Mouse (Mus musculus): ENCODE results near the gene Fgg.

The Fgg gene

GRCm38 (mm10) chr3:83007557-83007956 is at the start of gene Fgg:
Gene Fgg, plus strand, starts transcription at chr3:83007724.
- DNase-seq (ENCODE audit: low spot score) = peak; percentile 90

- no peak for DNase-seq (ENCODE audit: low spot score)
These were observed 36.5 kb upstream of the Fgg start for GRCm38 (mm10) chr3:82971046-82971445.

- DNase-seq (ENCODE audit: low spot score) = no peak
These were observed 26.7 kb upstream of the Fgg start for GRCm38 (mm10) chr3:82980818-82981217.

- DNase-seq (ENCODE audit: low spot score) = no peak
These were observed 25.7 kb upstream of the Fgg start for GRCm38 (mm10) chr3:82981861-82982260.

- DNase-seq (ENCODE audit: low spot score) = no peak
These were observed 22.7 kb upstream of the Fgg start for GRCm38 (mm10) chr3:82984840-82985239.

- no peak for DNase-seq (ENCODE audit: low spot score)
These were observed 15.6 kb upstream of the Fgg start for GRCm38 (mm10) chr3:82991963-82992362.

GRCm38 (mm10) chr3:82992956-82993355 is 14.6 kb upstream of the Fgg start:
- DNase-seq (ENCODE audit: low spot score) = no peak

- DNase-seq (ENCODE audit: low spot score) = peak; percentile 64
These were observed 12.2 kb upstream of the Fgg start for GRCm38 (mm10) chr3:82995368-82995767.

- DNase-seq (ENCODE audit: low spot score) = no peak
These were observed 10.9 kb upstream of the Fgg start for GRCm38 (mm10) chr3:82996656-82997055.

GRCm38 (mm10) chr3:82998772-82999463 is 8.6 kb upstream of the Fgg start:
- DNase-seq (ENCODE audit: low spot score) = peak; percentile 53

- DNase-seq (ENCODE audit: low spot score) = no peak
These were observed 7.5 kb upstream of the Fgg start for GRCm38 (mm10) chr3:82999995-83000394.

- DNase-seq (ENCODE audit: low spot score) = no peak
These were observed 5.3 kb upstream of the Fgg start for GRCm38 (mm10) chr3:83002191-83002590.

- no peak for DNase-seq (ENCODE audit: low spot score)
These were observed 4.5 kb upstream of the Fgg start for GRCm38 (mm10) chr3:83003068-83003467.

- DNase-seq (ENCODE audit: low spot score) = no peak
These were observed 2.7 kb upstream of the Fgg start for GRCm38 (mm10) chr3:83004801-83005200.

- peak; percentile 67 for DNase-seq (ENCODE audit: low spot score)
These were observed 2.8 kb downstream of the Fgg start for GRCm38 (mm10) chr3:83010291-83010690.

- DNase-seq (ENCODE audit: low spot score) = no peak
These were observed 3.6 kb downstream of the Fgg start for GRCm38 (mm10) chr3:83011136-83011535.

GRCm38 (mm10) chr3:83011565-83011964 is 4.0 kb downstream of the Fgg start:
- DNase-seq (ENCODE audit: low spot score) = no peak

GRCm38 (mm10) chr3:83012636-83013035 is 5.1 kb downstream of the Fgg start:
- DNase-seq (ENCODE audit: low spot score) = no peak

GRCm38 (mm10) chr3:83013951-83014350 is 6.4 kb downstream of the Fgg start:
- DNase-seq (ENCODE audit: low spot score) = no peak

- no peak for DNase-seq (ENCODE audit: low spot score)
These were observed 8.7 kb downstream of the Fgg start for GRCm38 (mm10) chr3:83016236-83016635.

- DNase-seq (ENCODE audit: low spot score) = peak; percentile 64
These were observed 12.9 kb downstream of the Fgg start for GRCm38 (mm10) chr3:83020387-83020786.

GRCm38 (mm10) chr3:83021176-83021575 is 13.7 kb downstream of the Fgg start:
- no peak for DNase-seq (ENCODE audit: low spot score)

GRCm38 (mm10) chr3:83025036-83025435 is 17.5 kb downstream of the Fgg start:
- DNase-seq (ENCODE audit: low spot score) = no peak
